Mouse (Mus musculus) R1 (cell line): ENCODE measurements at regions not wholly inside any gene's neighbourhood (a gene's known extent, or its start where the extent isn't known, plus 50 kb on each side); places are given as distances from the start of the nearest gene placed in this dataset.
"Not testable (repeated sequence)": the region's sequence is repeated elsewhere in the genome, so short reads cannot be mapped to it uniquely, and the experiment has no call there.

Experiments
- DNase-seq: peaks from one replicate; pipeline ENCODE4 v3.0.0-alpha.2; 2018; ENCODE audit warnings: low read depth, low spot score

DNA sequence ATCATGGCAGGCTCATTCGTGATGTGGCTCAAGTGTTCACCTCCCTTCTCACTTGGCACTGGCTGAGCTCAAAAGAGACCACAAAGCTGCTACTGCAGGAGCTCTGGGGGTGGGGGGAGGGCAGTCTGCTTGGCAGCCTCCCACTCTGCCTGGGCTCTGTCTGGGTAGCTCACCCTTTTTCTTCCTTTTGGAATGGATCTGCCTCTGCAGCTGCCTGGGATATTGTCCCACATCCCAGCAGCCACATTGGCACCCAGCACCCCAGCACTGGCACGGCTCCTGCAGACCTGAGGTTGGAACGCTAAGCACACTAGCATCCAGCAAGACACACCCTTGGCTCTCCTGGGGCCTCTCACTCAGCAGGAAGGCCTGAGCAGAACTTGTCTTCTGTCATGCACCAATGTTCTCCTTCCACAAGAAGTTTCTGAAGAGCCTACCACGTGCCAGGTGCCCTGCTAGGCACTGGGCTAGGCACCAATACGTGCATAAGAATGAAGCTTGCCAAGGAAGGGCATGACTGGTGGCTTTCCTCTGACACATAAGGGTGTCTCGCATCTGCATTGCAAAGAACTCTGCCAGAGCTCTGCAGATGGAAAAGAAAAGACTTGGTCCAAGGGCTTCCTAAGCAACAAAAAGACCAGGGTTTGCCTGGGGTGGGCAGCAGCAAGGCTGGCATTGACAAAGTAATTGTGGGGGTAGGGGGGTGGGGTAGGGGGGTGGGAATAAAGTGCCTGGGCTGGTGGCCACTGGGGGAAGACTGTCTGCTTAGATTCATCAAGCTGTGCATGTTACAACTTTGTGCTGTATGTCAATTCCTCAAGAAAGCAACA is 112.1 kb upstream of the Sipa1l1 start:
- not testable (repeated sequence) for DNase-seq

- DNase-seq, result no peak
Observed at GRCm38 (mm10) chr12:82064986-82065385, 104.1 kb upstream of the Sipa1l1 start.

- DNase-seq, result peak; percentile 36
Observed at GRCm38 (mm10) chr12:82066860-82067259, 102.3 kb upstream of the Sipa1l1 start.

GRCm38 (mm10) chr12:82069621-82070020 is 99.5 kb upstream of the Sipa1l1 start:
- no peak for DNase-seq

GRCm38 (mm10) chr12:82072810-82073465 is 96.2 kb upstream of the Sipa1l1 start:
- no peak for DNase-seq

- DNase-seq, result no peak
Observed at GRCm38 (mm10) chr12:82075479-82076221, 93.5 kb upstream of the Sipa1l1 start.

DNA sequence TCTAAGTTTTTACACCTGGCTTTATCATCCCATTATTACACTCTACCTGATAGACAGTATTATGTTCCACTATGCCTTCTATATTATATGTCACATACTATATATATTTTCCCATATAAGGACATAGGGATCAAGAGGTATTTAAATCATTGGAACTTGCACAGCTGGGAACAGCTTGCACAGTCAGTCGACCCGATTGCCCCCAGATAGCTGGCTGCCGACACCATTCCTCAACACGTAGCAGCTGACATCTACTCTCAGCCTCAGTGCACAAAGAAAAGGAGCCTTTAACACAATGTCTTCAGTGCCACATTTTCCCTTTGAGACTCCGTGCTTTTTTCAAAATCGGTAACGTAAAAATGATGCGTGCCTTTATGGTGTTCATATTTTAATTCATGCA is 92.4 kb upstream of the Sipa1l1 start:
- no peak for DNase-seq

DNA sequence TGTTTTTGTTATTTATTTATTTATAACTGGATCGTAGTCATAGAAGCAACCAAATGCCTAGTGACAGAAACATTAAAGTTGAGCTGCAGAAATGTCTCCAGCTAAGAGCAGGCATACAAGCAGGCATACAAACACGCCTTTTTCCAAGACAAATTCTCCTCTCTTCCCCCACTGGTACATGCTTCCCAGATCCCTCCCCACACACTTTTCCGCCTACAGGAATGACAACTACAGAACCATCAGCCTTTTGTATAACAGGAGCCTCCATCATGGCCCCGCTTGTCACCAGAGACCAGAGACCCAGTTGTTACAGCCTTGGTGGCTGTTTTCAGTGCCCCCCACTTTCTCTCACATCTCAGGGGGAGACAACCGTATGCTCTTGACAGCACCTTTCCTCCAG is 91.2 kb upstream of the Sipa1l1 start:
- DNase-seq, result no peak

DNA sequence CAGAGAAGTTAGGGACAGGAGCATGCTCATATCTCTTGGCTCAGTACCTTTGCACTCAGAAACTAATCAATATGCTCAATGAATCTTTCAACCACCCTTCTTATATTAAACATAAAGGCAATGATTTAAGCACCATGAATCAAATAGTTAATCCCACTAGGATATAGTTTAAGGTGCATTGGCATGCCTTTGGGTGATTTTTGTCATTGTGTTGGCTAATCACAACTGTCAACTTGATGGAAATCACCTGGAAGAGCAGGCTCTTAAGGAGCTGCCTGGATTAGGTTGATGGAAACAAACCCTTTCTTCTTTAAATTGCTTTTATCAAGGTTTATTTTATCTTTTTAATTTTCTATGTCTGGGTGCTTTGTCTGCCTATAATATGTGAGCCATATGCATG is 90.4 kb upstream of the Sipa1l1 start:
- DNase-seq, result no peak

DNA sequence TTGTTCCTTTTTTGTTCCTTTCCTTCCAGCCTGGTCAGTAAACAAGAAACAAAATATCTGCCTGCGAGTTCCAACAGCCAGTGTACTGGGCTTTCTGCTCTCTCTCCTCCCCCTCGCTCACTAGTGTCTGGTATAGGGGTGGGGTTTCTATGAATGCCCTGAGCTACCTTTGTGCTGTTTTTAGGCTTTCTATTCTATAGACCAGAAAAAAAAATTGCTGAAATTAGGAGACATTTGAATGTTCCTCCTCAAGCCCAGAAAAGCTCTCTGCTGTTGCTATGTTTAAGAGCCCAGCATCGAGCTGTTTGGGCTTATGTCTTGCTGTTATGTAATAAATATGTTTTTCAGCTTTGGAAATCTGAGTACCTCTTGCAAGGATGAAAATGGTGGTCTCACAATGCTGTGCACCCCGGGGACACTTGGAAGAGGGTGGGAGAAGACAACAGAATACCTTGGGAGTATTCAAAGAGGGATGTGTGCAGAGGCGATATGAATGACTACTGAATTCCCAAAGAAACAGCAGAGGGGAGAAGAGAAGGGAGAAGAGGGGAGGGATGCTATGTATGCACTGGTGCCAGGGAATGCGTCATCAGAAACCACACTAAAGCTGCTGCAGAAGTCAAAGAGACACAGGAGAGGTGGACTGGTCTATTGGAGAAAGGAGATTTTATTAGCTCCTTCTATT is 88.8 kb upstream of the Sipa1l1 start:
- DNase-seq, result no peak

DNA sequence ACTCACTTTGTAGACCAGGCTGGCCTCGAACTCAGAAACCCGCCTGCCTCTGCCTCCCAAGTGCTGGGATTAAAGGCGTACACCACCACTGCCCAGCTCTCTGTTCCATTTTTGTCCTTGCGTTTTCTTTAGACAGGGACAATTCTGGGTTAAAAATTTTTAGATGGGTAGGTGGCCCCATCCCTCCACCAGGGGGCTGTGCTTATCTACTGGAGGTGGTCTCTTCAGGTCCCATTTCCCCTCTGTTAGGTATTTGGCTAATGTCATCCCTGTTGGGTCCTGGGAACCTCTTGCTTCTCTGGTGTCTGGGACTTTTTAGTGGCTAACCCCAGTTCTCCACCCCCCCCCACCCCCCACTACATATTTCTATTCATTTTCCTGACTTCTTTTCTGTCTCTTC is 86.5 kb upstream of the Sipa1l1 start:
- not testable (repeated sequence) for DNase-seq

- no peak for DNase-seq
Observed at GRCm38 (mm10) chr12:82085771-82086400, 83.2 kb upstream of the Sipa1l1 start.

- DNase-seq, result no peak
Observed at GRCm38 (mm10) chr12:82086441-82086840, 82.7 kb upstream of the Sipa1l1 start.

- peak; percentile 77 for DNase-seq
Observed at GRCm38 (mm10) chr12:82089288-82089687, 79.8 kb upstream of the Sipa1l1 start.

DNA sequence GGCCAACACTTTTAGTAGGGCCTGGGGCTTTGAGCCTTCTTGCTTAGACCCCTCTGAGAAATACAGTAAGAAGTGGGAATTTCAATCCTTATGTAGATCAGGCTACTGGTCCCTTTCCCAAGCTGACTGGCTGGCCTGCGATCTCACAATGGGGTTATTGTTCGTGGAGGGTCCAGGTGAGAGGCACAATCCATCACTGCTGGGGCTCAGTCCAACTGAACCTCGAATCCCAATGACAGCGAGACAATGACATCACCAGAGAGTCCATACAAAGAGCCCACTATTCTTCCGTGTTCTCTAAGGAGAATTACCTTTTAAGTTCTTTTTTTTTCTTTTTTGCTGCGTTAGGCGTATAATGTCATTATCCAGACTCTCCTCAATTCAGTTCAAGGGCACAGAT is 75.8 kb upstream of the Sipa1l1 start:
- no peak for DNase-seq

DNA sequence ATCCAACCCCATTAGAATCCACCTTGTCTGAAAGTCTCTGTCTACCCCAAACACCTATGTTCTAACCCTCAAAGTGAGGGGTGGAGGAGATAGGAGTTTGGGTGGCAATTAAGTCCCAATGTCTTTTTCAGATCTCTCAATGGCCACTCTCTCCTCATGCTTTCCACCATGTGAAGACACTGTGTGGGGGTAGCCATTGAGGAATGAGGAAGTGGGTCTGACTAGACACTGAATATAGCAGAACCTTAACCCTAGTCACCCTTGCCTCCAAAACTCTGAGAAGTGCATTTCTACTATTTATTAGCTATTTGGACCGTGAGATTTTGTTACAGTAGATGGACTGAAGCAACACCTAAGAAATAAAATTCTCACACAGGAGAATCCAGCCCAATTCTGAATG is 73.7 kb upstream of the Sipa1l1 start:
- no peak for DNase-seq

GRCm38 (mm10) chr12:82097126-82097525 is 72.0 kb upstream of the Sipa1l1 start:
- DNase-seq, result no peak

- DNase-seq, result no peak
Observed at GRCm38 (mm10) chr12:82097620-82098019, 71.5 kb upstream of the Sipa1l1 start.

GRCm38 (mm10) chr12:82104211-82104610 is 64.9 kb upstream of the Sipa1l1 start:
- DNase-seq, result no peak

GRCm38 (mm10) chr12:82105184-82106031 is 63.7 kb upstream of the Sipa1l1 start:
- DNase-seq, result no peak
